Mouse (Mus musculus) gastrocnemius, postnatal 10 days (tissue): ENCODE measurements around the gene Dlg2. TPM values are rescaled to one million over a fixed set of nuclear protein-coding genes. Genes with fewer than 3 reads are reported as not detected.

Source experiments
- DNase-seq: peaks from one replicate; pipeline ENCODE4 v3.0.0; 2021; ENCODE audit warnings: mixed read lengths
- total RNA-seq, 2 experiments: library from RNA; stranded (reverse); gene quantifications; 2 replicates each; pipeline ENCODE4 v1.2.3; 2021

Gene Dlg2
- total RNA-seq, 2 experiments from 2014 or later = 1.8 to 3.4 TPM

DNA sequence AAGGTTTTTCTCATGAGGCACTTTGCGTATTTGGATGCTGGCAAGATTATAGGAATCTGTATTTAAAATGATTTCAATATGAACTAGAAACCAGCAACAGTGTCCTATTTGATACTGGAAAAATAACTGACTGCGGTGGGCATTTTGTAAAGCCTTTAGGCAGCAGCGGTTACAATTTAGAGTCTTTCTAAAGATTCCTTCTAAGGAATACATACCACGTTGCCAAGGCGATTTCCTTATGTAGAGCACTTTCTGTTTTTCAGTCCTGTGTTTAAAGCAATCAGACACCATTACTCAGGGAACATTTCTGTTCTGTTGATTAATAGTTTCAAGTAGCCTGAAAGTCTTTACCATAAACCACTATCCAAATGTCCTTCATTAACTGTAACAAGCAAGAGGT, 1309.0 kb downstream of the Dlg2 start:
- DNase-seq = no peak

DNA sequence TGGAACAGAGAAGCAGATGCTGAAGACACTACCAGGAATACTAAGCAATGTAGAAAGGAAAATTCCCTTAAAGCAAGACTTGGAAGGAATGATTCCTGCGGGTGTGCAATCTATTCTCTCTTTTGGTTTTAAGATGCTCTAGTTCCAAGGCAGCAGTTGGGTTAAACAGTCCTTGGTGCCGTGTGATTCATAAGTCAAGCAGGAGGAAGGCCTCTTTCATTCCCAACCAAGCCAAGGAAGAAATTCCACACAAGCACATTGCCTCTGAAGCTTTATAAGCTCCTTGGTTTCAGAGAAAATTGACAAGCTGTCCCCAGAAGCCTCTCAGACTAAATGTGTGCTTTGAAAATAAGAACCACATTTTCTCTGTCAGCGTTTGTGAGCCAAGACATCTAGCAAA, 1309.4 kb downstream of the Dlg2 start:
- DNase-seq = no peak

DNA sequence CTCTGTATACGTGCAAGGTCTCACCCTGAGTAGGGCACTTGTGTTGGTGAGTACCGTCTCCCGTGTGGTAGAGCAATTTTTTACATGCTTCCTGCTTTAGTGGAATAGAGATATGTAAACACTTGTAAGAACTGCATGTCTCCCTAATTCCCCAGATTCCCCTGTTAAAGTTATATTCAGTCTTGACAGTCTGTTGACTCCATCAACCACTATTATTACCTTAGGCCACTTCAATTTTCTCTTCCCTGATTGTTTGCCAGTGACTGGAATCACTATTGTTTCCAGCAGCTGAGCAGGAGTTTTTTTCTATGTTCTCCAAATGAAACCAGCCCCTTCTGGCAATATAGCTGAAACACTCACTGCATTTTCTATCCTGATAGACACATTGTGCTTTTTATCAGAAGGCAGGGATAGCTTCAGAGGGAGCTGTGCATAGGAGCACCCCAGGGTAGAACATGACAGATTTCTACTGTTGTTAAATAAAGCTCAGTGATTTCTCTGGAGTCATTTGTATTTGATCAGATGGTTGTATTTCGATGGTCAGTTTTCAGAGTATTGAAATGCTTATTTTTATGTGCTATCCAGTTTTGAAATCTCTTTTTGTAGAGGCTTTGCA, 1314.6 kb downstream of the Dlg2 start:
- no peak for DNase-seq

DNA sequence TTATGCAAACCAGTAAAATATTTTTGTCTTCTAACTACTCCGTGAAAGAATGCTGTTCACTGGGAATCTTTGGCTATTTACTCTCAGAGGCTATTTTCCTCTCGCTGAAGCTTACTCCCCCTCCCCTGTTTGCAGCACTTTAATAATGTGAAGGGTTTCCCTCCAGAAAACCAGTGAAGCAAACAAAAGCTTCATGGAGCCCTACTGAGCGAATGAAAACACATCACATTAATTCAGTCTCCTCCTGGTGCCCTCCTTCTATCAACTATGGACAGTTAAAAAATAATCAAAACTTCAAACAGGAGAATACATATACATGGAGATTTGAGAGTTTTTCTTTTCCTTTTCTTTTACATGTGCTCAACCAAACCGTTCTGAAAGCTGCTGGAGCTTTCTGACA, 1330.2 kb downstream of the Dlg2 start:
- DNase-seq = no peak

DNA sequence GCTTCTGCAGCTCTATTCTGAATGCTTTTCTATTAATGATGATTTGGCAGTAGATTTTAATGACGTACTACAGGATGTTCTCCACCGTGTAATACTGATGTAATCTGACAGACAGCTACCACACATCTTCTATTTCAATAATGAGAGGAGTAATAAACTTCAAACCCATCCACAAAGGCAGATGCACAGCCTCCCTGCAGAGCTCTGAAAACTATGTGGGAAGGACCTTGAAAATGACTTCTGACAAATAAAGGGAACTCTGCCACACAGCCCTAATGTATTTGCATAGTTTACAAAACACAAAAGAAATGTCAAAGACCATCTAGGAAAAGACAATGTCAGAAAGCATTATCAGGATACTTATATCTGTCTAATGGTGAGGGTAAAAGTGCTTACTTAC, 1334.3 kb downstream of the Dlg2 start:
- no peak for DNase-seq

DNA sequence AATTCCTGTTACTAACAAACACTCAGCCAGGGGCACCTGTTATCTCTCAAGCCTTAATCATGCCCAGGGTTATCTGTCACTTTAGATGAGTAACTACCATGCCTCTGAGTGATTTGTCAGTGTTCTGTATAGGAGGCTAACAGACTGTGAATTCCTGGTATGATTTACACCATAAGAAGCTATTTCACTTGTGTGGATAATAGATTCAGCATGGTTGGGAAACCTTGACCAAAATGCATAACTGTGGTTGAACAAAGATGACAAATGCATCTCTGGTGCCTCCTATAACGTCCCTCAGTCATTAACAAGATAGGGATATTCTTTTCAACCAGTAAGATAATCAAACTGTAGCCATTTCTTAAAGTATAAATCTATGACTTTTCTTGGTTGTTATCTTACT, 1341.5 kb downstream of the Dlg2 start:
- no peak for DNase-seq

DNA sequence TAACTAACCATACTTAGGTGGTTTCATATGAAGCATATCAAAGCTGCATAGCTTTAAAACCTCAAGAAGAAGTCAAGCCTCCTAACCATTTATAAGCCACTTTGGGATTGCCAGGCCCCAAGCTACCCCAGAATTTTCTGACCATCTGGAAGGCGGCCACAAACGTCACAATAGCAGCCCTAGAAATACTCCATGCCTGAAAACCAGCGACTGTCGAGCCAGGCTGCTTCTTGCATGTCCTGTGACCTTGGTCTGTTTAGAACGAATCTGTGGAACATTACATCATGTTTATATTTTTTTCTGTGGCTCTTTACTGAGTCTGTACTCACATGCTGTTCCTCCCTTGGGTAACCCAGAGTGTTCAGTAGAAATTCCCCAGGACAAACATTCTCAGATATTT, 1355.7 kb downstream of the Dlg2 start:
- DNase-seq = no peak

DNA sequence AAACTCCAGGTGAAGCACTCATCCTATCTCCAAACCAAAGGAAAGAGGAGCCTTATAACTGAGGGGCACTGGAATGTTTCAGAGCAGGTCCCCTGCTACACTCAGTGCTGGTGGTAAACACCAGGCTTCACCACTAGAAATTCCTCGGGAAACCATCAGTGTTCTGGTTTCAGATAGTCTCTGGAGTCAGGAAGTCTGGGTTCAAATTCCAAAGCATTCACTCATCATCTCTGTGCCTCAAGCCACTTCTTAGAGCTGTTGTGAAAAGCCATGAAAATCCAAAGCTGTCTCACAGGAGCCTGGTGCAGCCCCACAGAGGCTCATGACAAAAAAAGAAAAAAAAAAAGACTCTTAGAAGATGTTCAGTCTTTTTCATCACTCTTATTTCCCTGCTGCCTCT, 1369.3 kb downstream of the Dlg2 start:
- DNase-seq = no peak

DNA sequence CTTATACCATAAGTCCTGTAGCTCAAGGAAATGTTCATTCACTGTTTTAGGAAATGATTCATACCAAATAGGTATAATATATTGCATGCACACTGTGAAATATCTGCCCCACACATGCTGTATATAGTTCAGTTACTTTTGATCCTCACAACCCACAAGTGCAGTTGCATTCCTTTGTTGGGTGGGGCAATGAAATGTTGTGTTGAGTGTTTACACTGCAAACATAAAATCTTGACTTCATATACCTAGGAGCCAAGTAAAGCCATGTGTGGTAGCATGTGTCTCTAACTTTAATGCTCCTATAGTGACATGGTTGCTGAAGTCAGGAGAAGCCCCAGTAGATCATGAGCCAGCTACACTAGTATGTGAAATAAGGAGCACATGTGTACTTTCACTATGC, 1372.9 kb downstream of the Dlg2 start:
- DNase-seq = no peak

DNA sequence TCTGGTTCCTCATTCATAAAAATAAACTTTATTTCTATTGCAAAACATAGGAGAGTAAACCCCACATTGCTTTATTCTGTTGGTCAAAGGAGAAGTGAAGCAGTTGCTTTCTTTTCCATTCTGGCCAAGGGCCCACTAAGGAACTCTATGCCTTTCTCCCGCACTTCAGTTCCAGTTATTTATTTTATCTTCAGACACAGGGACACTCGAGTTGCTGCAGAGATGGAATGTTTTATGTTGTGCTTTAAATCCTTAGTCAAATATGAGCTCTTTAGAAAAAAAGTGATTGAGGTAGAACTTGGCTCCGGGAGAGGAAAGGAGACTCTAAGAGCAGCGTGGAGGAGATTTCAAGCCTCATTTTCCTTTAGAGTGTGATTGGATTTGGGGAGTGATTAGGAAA, 1377.2 kb downstream of the Dlg2 start:
- no peak for DNase-seq

DNA sequence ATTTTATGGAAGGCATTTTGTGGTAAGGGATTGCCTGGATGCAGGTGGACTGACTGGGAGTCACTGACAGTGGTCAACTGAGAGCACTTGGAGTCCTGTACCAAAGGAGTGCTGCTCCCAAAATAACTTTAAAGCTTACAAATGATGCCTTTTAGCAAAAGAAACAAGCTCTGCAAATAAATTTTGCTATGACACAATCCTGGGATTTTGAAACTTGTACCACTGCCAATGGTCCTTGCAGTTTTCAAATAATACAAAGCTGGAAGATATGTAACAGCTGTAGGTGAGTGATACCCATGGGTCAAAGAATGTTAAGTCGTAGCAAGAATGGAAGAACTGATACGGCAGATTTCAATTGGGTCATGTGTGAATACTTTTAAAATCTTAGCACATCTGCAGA, 1380.5 kb downstream of the Dlg2 start:
- no peak for DNase-seq

DNA sequence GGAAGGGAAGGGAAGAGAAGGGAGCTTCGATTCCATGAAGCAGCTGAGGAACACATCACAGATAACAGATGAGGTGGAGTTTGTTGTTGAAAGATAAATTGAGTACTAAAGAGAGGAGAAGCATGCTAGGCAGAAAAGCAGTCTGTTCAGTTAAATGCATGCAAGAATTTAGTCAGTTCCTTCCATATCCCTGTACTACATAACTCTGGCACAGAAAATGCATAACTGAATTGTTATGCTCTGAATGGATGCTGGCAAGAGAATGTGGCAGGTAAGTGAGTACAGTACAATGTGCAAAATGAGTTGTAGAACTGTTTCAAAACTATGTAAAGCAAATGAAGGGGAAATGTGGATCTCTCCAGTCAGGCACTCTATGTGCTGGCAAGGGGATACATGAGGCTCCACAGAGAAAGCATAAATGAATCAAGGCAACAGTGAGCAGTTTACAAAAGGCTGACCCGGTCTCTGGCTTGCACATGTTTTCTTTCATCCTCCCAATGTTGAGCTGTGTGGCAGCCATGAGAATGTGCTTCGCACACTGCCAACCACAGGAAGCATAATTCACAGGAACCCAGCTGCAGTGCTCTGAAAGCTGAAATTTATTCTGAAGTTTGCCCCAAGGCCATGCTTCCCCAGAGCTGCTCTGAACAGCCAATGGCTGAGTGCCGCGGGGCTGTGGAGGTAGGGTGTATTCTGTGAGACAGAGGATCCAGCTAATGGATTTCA, 1386.5 kb downstream of the Dlg2 start:
- DNase-seq = no peak

DNA sequence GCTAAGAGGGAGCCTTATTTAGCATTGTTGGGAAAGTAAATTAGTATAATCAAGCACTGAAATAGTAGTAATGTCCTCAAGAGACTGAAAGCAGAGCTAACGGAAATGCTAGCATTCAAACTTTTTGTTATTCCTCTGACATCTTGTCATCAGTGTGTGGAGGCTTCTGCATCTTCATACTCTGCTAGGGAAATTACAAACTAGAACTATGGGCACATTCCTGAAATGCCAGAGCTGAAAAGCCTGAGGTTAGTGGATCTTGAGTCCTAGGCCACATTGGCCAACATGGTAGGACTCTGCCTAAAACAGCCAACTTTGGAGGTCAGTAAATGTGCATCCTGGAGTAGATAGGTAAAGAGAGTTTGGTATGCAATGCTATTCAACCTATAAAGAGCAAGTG, 1392.4 kb downstream of the Dlg2 start:
- no peak for DNase-seq

DNA sequence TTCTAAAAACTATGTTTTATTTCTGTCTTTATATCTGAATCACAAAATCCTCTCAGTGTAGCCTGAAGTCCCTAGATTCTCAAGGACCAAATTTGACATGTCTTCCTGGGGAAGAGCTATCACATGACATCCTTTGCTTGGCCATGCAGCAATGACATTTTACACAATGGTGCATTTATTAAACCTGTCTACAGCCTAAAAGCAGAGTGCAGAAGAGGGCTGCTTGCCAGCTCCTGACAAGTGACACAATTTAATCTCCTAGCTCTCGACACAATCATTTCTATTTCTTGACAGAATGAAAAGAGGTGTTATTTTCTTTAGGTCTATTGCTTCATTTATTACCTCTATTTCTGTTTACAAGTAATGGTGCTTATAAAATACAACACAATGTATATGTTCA, 1400.4 kb downstream of the Dlg2 start:
- DNase-seq = no peak

DNA sequence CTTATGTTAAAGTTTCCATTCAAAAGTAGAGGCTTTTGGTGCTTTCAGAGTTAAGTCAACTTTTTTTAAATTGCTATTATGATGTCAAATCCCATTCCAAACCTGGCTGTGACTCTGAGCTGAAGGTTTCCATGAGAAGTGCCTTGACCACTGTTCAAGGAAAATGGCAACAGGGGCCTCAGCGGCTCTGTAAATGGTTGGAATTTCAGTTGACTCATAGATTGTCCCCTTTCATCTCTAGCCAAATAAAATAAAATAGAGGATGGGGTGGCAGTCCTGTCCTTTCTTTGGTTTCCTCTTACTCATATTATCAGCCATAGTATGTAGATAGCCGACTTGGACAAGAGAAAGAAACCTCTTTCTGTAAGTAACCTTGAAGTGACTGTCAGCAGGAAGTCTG, 1401.3 kb downstream of the Dlg2 start:
- DNase-seq = no peak

DNA sequence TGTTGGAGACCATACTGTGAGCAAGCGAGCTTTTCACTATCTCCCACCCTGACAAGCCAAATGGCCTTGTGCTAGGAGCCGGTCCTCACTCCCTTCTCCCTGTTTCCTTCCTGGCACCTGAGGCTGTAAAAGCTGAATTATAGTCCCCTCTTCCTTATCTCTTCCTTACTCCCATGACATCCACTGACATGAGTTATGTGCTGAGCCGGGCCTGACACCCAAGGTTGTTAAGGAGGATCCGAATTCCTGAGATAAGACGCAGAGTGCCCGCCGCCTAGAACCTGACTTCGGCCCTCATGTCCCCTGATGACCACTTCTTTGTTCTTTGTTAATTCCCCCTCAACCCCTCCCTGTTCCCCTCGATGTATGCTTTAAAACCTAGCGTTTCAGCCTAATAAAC, 1409.9 kb downstream of the Dlg2 start:
- no peak for DNase-seq

DNA sequence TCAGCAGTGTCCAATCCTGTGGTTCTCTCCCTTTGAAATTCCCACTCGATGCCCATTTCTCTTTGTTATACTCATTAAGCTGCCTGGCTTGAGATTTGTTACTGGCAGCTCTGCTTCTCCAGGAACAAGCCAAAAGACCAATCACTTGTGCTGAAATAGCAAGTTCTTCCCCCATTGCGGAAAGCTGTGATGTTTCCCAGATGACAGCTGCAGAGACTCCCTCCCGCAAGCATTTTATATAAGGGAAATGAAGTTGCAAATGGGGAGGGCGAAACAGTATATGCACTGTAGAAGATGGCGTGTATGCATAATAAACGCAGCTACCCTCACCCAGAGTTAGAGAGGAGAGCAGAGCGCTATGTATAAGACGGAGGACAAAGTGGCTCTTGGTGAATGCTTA, 1417.5 kb downstream of the Dlg2 start:
- DNase-seq = no peak

DNA sequence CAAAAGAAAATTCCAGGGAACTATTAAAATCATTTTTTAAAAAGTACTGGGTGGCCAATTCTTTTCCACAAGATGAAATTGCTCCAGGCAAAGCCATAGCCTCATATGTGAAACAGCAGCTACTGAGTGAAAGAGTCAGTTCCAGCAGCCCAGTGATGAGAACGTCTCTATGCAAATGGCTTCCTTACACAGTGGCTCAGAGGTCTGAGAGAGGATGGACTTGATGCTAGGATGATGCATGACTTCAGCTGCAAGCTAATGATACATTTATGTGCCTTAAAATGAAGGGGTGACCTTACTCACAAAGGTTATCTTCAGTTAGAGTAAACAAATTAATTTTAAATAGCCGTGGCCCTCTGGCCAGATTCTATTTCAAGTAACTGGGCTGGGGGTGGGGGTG, 1420.5 kb downstream of the Dlg2 start:
- no peak for DNase-seq

DNA sequence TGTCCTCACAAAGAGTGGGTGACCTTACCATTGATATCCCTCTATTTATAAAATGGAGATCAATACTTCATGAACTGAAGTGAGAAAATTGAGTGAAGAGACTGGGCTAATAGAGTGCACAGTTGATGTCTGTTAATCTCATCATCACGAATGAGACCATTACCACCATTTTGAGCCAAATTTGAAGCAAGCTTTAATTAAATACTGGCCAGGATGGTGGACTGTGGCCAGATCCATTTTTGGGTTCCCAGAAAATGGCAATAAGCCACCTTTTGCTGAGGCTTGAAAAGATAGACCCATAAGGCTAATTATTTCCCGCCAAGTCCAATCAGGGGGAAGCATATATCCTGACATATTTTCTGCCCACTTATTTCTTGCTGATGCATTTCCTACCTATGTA, 1421.0 kb downstream of the Dlg2 start:
- no peak for DNase-seq

DNA sequence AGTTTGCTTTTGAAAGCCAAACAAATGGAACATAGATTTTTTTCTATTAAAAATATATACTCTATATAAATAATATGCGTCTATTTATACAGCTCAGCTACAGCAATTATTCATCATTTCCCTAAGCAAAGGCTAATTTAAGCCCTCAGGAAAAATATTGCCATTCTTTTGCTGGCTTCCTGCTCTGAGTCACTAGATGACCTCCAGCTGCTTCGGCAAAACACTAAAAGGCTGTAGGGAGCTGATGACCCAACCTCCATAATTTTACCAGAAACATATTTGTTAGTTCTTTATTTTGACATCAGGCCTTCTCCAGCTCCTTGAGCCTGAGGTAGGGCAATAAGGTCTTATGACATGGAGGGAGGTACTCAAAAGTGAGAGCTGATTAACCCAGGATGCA, 1426.0 kb downstream of the Dlg2 start:
- DNase-seq = no peak

DNA sequence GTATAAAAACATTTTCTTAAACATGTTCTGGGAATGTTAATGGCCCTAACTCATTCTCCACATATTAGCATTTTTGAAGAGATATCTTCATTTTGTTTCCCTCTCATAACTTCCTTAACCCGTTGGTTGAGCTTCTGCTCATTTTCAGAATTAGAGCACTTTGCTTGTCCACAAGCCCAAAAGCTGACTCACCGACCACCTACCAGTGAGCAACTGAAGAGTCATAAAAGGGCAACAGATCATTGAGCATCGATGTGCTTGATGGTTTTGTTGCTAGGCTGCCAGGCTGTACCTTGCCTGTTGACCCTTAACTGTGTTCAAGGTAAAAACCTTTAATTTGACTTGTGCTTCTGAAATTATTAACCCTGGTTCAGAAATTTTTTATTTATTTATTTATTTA, 1440.3 kb downstream of the Dlg2 start:
- no peak for DNase-seq

DNA sequence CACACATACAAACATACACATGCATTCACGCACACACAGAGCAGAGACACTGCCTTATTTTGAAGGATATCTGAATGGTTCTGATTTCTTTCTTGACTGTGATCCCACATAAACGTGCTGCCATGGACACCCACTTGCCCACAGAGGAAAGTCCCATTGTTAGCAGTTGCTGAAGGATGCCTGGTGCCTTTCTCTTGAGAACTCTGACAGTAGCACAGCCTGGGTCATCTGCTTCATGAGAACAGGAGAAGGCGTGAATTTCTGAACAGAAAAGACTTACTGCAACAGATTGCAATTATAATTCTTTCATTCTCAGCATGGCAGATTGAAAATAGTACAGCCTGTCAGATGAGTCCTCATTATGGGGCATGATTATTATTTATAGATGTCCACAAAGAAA, 1442.6 kb downstream of the Dlg2 start:
- DNase-seq = no peak

DNA sequence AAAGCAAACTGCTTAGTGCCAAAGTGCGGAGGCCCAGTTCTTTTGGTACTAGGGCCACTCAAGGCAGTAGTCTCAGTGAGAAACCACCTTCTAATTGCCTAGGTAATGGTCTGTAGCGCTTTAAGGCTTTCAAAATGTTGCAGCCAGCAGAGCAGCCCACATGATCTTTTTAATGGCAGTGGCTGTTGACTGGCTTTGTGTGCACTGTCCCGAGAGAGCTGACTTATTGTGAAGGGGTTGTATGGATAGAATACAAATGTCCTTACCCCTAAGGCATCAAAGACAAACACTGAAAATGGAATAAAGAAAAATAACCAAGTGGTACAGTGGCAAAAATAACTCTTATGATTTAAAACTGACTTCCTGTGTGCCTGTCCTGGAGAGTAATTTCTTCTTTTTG, 1443.3 kb downstream of the Dlg2 start:
- DNase-seq = no peak

DNA sequence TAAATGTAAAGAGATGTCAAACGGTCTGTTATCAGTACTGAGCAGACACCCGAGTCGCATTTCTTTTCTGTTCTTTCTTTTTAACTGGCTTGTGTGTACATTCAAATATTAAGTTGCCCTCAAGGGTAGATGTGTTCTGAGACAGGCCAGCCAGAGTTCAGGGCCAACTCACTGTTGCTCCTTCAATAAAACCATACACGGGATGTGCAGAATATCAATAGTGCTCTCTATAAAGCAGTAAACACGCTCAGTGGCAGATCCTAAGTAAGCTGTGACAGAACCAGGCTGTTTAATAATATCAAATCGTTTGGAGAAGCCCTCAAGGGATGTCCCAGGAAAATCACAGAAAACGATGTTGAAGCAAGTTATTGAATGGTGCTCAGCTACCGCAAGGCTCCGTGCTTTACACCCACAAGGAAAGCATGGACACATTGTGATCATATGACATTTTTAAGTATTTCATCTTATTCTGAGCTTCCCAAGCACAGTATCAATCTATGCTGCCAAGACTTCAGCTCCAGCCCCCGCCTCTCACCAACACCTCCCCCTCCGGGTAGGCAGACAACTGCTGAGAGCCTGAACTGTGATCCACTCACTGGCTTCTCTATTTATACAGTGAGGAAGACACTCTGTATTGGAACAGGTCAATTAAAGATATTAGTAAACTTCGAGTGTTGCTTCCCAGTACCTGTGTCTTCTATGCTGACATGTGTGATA, 1458.6 kb downstream of the Dlg2 start:
- no peak for DNase-seq
